Mouse (Mus musculus) cerebral cortex, adult 2 months (tissue): ENCODE results near the gene Enox1.

Source experiments
- WGBS: fragments of 180-500 bp; shearing (Covaris S2); methylation state at CpG from one replicate; pipeline ENCODE4 v1.1.7; 2018; 5-methylcytosine and 5-hydroxymethylcytosine counted together

The Enox1 gene

DNA sequence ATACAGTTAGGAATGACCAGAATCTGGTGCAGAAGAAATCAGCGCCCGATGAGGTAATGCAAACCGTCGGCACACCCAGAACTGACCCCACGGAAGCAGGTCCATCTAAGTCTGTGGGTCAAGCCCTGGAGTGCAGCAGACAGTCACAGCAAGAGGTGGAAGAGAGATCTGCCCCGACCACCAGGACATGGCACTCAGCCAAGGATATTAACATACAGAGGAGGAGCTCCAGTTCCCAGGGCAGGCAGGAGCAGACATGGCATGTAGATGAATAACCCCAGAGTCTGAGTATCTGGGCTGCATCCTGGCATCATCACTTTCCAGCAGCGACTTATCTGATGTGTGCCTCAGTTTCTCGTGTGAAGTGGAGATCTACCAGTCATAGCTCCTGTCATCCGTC, 523.3 kb downstream of the Enox1 start:
- WGBS: 79% methylated on average over 9 of the region's 9 CpGs

DNA sequence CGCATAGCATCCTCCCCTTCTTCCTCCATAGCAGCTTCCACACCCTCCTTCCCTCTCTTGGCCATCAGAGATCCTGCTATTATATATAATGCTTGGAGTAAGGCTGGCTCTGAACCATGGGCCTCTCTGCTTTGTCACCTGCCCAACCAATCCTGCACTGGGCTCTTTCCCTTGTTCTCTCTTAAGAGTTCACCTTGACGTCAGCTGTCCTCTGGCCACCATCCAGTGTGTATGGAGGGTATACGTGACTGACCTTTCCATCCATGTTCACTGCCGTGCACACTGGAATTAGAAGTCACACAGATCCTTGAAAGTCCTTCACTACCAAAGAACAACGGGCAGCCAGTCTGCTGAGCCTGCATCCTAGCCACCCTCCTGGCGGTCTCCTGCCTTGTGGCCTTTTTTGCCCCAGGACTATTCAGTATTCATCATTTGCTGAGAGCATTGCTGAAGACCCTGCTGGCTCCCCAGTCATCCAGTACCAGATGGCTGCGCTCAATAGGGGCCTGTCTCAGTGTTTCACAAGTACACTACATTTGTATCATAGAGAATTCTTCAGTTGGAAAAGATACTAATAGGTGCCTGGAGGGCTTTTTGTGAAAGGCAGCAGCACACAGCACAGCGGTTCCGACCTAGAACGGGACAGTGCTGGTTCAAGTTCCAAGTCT, 526.5 kb downstream of the Enox1 start:
- WGBS: 84% methylated on average over 10 of the region's 10 CpGs

DNA sequence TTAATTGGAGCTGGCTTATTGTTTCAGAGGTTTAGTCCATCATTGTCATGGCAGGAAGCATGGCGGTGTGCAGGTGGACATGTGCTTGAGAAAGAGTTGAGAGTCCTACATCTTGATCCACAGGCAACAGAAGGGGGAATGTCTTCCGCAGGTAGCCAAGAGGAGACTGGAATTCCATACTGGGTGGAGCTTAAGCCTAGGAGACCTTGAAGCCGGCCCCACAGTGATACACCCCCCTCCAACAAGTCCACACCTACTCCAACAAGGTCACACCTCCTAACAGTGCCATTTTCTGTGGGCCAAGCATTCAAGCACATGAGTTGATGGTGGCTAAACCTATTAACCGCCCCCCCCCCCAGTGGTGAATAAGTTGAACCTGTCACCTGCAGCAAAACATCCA, 533.3 kb downstream of the Enox1 start:
- WGBS: 93% methylated on average over 4 of the region's 4 CpGs

DNA sequence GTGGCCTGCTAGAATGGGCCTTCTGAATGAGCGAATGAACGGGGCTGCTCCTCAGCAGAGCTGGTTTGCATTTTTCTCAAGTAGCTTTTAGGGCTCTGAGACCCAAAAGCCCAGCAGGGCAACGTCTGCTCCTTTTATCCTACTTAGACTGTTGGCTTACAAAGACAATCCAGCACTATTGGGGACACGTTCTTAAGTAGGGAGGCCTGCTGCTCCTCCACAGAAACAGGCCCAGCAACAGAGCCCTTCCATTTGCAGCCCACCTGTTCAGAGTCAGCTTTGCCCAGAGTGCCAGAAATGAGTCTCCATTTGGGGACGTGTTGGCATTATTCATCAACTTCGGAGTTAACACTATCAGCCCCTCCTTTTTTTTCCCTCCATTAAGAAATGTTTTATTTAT, 548.4 kb downstream of the Enox1 start:
- 66% methylated on average over 6 of the region's 6 CpGs for WGBS

DNA sequence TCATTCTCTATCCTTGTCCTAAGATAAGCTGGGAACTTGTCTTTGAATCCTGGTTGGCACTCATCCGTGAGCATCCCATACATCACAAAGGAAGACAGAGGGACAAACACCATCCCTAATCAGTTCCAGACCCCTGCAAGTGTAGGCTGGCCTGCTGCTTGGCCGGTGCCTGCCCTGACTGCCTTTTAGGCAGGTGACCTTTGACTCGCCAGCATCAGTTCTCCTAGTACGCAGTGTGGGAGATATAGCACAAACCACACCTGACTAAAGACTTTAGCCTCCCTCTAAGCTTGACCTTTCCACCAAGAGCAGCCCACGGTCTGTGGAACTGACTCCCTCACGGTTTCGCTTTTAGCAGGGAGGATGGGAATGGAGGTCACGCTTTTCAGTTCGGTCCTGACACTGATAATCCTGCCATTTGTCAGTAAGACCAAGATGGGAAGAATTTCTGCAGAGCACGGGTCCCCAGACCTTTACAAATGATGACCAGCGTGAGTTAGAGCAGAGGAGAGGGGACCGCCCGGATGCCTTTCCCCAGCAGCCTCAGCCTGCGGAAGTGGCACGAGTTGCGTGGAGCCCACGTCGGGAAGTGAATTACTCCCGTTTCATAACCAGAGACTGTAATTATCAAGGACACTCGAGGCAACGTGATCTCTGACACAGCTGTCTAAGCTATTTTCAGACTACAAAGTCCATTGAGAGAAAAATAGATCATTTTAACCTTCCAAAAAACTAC, 550.1 kb downstream of the Enox1 start:
- 70% methylated on average over 21 of the region's 21 CpGs for WGBS

DNA sequence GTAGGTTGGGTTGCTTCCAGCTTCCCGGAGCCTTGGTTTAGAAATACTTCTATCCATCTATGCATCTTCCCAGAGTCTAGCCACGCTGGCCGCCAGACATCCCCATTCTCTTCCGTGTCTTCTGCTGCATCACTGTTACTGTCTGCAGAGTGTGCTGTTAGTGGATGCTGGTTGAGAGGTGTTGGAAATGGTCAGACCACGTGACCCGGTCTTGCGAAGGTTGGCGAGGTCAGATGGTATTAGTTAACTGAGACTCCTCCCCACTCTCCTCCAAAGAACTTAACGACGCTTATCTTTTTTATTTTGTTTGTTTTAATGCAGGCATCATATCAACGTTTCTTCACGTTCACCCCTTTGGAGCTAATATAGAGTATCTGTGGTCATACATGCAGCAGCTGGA, 550.7 kb downstream of the Enox1 start:
- 81% methylated on average over 12 of the region's 12 CpGs for WGBS

DNA sequence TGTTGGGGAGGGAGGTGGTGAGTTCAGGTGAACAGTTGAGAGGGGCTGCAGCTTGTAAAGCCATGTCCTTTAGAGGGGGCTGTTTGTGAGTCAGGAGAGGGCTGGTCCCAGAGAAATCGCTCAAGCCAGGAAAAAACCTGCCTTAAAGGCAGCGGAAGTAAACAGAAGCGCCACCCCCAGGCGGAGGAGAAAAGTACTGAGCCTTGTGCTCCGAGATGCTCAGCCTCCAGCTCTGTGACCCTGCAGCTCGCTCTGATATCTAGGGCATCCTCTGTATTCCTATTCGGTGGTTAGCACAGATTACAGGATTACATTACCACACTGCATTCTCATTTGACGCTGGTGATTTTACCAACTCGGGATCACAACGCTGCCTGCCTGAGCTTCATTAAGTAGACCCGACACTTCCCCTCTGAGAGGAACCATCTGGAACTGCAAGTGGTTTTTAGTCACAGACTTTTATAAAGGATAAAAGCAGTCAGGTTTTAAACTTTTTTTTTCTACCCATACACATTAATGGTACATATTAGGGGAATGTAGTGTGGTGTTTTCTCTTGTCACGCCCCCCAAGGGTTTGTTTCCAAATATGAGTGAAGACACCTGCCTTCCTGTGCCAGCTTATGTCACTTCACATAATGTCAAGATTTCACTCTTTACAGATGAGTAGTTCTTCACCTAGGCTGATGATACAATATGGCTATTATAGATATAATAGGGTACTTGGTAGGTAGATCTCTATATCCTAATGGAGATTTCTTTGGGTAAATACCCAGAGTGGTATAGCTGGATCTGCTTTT, 552.0 kb downstream of the Enox1 start:
- WGBS: 61% methylated on average over 12 of the region's 12 CpGs

DNA sequence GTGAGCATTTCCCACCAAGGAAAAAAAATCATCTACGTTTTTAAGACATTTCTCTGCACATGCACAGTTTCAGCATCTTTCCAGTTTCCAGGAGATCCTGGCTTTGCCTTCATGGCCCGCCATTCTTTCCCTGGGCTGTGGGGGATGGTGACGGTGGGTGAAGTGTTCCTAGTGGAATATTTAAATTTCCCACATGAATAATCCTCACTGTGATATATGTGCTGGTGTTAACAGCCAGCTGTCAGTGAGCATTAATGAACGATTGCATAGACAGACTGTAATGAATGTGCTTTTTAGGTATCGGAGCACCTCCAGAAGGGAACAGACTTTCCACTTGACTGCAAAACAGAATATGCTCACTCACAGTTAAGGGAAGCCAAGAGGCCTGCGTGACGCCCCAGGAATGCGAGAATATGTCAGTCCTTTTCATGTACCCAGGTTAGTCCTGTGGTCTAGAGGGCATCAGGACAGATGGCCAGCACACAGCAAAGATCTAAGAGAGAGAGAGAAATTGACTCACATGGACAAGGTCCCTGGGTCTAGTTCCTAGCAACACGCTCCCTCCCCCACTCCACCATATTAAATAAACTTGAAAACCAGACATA, 558.5 kb downstream of the Enox1 start:
- WGBS: 72% methylated on average over 9 of the region's 9 CpGs

DNA sequence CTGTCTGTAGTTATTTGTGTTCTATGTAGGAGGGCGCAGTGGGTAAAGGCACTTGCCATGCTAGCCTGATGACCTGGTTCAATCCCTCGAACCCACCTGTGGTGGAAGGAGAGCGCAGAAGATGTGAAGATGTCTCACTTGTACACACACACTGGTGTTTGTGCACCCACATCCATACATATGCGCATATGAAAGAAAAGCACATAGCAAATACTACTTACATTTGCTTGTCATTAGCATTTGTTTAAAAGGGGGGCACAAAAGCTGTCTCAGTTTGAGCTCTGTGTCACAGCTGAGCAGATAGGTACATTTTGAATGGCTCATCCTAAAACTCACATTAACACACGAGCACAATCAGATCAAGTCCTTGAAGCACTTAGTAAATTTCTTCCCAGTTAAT, 560.4 kb downstream of the Enox1 start:
- 87% methylated on average over 5 of the region's 5 CpGs for WGBS

DNA sequence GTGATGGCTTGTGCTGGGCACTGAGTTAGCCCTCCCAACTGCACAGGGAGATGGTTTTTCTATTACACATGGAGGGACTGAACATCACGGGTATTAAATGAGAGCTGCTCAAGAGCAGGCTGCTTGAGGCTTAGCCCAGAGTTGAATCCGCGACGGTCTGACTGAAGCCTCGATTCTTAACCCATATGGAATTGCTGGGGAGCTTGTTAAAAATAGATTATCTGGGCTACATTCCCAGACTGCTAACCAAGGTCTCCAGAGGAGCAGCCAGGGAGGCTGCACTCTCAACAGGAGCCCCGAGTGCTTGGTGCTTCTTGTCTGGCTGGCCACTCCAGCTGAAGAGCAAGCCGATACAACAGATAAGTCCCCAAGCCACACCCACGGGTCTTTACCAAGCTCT, 562.3 kb downstream of the Enox1 start:
- 42% methylated on average over 8 of the region's 8 CpGs for WGBS

DNA sequence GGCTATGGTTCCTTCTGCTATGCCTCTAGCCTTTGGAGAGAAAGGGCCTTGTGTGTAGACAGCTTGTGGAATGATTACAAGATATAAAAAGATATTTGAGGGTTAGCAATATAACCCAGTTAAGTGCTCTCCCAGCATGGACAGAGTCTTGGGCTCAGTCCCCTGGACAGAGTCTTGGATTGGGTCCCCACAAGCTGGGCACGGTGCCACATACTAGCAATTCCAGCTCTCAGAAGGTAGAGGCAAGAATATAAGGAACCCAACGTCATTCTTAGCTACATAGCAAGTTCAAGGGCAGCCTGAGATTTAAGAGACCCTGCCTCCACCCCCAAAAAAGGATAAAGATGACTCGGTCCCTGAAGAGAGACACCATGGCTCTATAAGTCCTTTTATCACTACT, 581.5 kb downstream of the Enox1 start:
- WGBS: 72% methylated on average over 3 of the region's 3 CpGs

DNA sequence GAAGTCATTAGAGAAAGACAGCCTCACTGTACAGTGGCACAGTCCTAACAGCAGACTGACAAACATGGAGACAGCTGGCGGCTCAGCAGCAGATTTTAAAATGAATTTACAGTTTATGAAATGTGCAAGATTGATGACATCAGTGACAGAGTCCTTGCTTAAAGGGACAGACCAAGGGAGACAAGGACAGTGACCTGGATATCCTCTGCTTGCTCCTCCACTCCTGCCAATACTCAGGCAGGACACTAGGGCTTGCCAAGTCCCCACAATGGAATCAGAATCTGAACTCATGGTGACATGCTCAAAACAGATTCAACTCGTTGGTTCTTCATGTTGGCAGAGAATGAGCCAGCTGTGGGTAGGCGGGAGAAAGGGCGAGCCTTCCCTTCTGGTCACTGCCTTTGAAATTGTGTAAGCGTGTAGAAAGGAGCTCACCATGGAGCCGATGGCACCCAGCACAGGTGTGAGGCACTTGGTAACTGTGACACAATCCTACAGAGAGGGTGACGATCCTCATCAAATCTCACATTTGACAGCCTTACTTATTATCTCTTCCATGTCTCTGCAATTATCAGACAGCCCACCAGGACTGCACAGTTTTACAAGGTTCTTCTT, 582.3 kb downstream of the Enox1 start:
- 56% methylated on average over 7 of the region's 7 CpGs for WGBS

DNA sequence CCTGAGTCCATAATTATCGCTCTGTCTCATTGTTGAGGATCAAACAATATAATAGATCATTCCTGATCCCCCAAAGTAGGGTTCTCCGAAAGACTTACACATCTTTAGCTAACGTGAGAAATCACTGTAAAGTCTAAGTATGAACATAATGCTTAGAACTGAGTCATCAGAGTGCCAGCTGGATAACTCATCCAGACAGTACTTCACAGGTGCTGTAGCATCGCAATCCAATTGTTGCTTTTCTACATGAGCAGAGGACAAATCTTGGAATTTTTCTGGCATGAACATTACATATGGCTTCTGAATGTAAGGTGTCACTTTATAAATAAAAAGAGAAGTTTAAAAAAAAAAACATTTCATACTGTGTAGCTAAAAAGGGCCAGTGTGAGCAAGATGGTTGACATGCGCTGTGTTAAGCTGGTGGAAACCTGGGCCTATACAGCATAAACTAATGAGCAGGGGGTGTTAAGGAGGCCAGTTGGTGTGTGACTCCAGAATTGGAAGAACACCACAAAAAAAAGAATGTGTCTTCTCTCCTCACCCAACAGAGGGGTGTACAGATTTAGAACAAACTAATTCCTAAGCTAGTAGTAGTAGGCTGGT, 588.2 kb downstream of the Enox1 start:
- WGBS: 63% methylated on average over 5 of the region's 5 CpGs
